Mouse (Mus musculus): ENCODE measurements at regions not wholly inside any gene's neighbourhood (a gene's known extent, or its start where the extent isn't known, plus 50 kb on each side); places are given as distances from the start of the nearest gene placed in this dataset.

GRCm38 (mm10) chr1:52362976-52363375 lies 129.9 kb upstream of the Gls start:
- no peak for TF ChIP-seq CTCF (conservative IDR thresholded peaks at IDR 0.05; ENCODE audit: low read length)
- no peak for TF ChIP-seq NANOG (IDR thresholded peaks at IDR 0.05; ENCODE audit: borderline replicate concordance, low read length)
- TF ChIP-seq POU5F1 (IDR thresholded peaks at IDR 0.05; ENCODE audit: borderline replicate concordance, low read length) = no peak

Data from E14TG2a.4 (cell line).